Mouse (Mus musculus): ENCODE measurements around the gene Ttc3. TPM values are rescaled to one million over a fixed set of nuclear protein-coding genes. Genes with fewer than 3 reads are reported as not detected.

The Ttc3 gene
- polyA plus RNA-seq, 1 experiment from 2014 or later, result 920 TPM

GRCm38 (mm10) chr16:94356046-94356445 lies 14.4 kb upstream of the Ttc3 start:
- 76% methylated on average over 7 of the region's 7 CpGs for WGBS

GRCm38 (mm10) chr16:94356776-94357494 lies 13.5 kb upstream of the Ttc3 start:
- H3K9ac ChIP-seq (ENCODE audit: low read depth, low read length), result no peak overlapping the region
- H3K4me2 ChIP-seq (ENCODE audit: low read length), result no peak overlapping the region
- no peak for ATAC-seq
- peaks cover 2% of the 10 kb centered on the region for H3K4me1 ChIP-seq (ENCODE audit: control insufficient read depth, insufficient read depth, low read depth, low read length)
- 0 out of 2 replicates have a peak, but pooled peaks cover 3% of the 10 kb centered on the region for H3K27me3 ChIP-seq (replicated peaks; ENCODE audit: control insufficient read depth, insufficient read depth, low read length)
- no peak overlapping the region for H3K27ac ChIP-seq (ENCODE audit: low read depth, low read length)
- 85% methylated on average over 11 of the region's 11 CpGs for WGBS
- H3K9me3 ChIP-seq (ENCODE audit: control insufficient read depth, low read length), result no peaks in the 10 kb centered on the region
- H3K36me3 ChIP-seq (ENCODE audit: control insufficient read depth, insufficient read depth, low read length), result no peaks in the 10 kb centered on the region
- no peak overlapping the region for H3K4me3 ChIP-seq (ENCODE audit: low read length)

More at GRCm38 (mm10) chr16:94356046-94356445, 14.4 kb upstream of the Ttc3 start:
- no peak overlapping the region for H3K4me3 ChIP-seq (ENCODE audit: low read length)
- H3K9ac ChIP-seq (ENCODE audit: low read depth, low read length), result no peak overlapping the region
- H3K36me3 ChIP-seq (ENCODE audit: control insufficient read depth, insufficient read depth, low read length), result no peaks in the 10 kb centered on the region
- H3K27me3 ChIP-seq (replicated peaks; ENCODE audit: control insufficient read depth, insufficient read depth, low read length), result 0 out of 2 replicates have a peak, but pooled peaks cover 3% of the 10 kb centered on the region
- H3K27ac ChIP-seq (ENCODE audit: low read depth, low read length), result no peak overlapping the region
- no peak for ATAC-seq
- no peaks in the 10 kb centered on the region for H3K9me3 ChIP-seq (ENCODE audit: control insufficient read depth, low read length)
- H3K4me2 ChIP-seq (ENCODE audit: low read length), result no peak overlapping the region
- no peaks in the 10 kb centered on the region for H3K4me1 ChIP-seq (ENCODE audit: control insufficient read depth, insufficient read depth, low read depth, low read length)

GRCm38 (mm10) chr16:94358091-94358490 lies 12.3 kb upstream of the Ttc3 start:
- H3K27me3 ChIP-seq (replicated peaks; ENCODE audit: control insufficient read depth, insufficient read depth, low read length), result 0 out of 2 replicates have a peak, but pooled peaks cover 3% of the 10 kb centered on the region
- H3K27ac ChIP-seq (ENCODE audit: low read depth, low read length), result no peak overlapping the region
- ATAC-seq, result no peak
- no peak overlapping the region for H3K9ac ChIP-seq (ENCODE audit: low read depth, low read length)
- H3K4me1 ChIP-seq (ENCODE audit: control insufficient read depth, insufficient read depth, low read depth, low read length), result peaks cover 6% of the 10 kb centered on the region
- no peaks in the 10 kb centered on the region for H3K36me3 ChIP-seq (ENCODE audit: control insufficient read depth, insufficient read depth, low read length)
- H3K4me2 ChIP-seq (ENCODE audit: low read length), result no peak overlapping the region
- WGBS, result 86% methylated on average over 3 of the region's 3 CpGs
- no peak overlapping the region for H3K4me3 ChIP-seq (ENCODE audit: low read length)
- H3K9me3 ChIP-seq (ENCODE audit: control insufficient read depth, low read length), result no peaks in the 10 kb centered on the region

GRCm38 (mm10) chr16:94360578-94361350 lies 9.7 kb upstream of the Ttc3 start:
- ATAC-seq, result no peak
- no peak overlapping the region for H3K4me2 ChIP-seq (ENCODE audit: low read length)

GRCm38 (mm10) chr16:94362174-94362873 lies 8.1 kb upstream of the Ttc3 start:
- ATAC-seq, result peak; percentile 86
- WGBS, result 38% methylated on average over 10 of the region's 10 CpGs
- H3K4me1 ChIP-seq (ENCODE audit: control insufficient read depth, insufficient read depth, low read depth, low read length), result peaks cover 6% of the 10 kb centered on the region
- H3K27me3 ChIP-seq (replicated peaks; ENCODE audit: control insufficient read depth, insufficient read depth, low read length), result no peaks in the 10 kb centered on the region
- no peak overlapping the region for H3K27ac ChIP-seq (ENCODE audit: low read depth, low read length)
- peak overlapping the region; percentile 33; the same call in 1 of the 2 replicates for H3K9ac ChIP-seq (ENCODE audit: low read depth, low read length)
- no peaks in the 10 kb centered on the region; the same call in 1 of the 2 replicates for H3K36me3 ChIP-seq (ENCODE audit: control insufficient read depth, insufficient read depth, low read length)
- H3K4me3 ChIP-seq (ENCODE audit: low read length), result no peak overlapping the region
- H3K9me3 ChIP-seq (ENCODE audit: control insufficient read depth, low read length), result no peaks in the 10 kb centered on the region
- H3K4me2 ChIP-seq (ENCODE audit: low read length), result no peak overlapping the region

More at GRCm38 (mm10) chr16:94360578-94361350, 9.7 kb upstream of the Ttc3 start:
- Histone ChIP-seq H3K27me3 (replicated peaks; ENCODE audit: control insufficient read depth, insufficient read depth, low read length) (no peaks in the 10 kb centered on the region), H3K4me1 (ENCODE audit: control insufficient read depth, insufficient read depth, low read depth, low read length) (peaks cover 6% of the 10 kb centered on the region), H3K9ac (ENCODE audit: low read depth, low read length) (no peak overlapping the region), H3K27ac (ENCODE audit: low read depth, low read length) (no peak overlapping the region), H3K36me3 (ENCODE audit: control insufficient read depth, insufficient read depth, low read length) (no peaks in the 10 kb centered on the region; the same call in 1 of the 2 replicates), H3K4me3 (ENCODE audit: low read length) (no peak overlapping the region), H3K9me3 (ENCODE audit: control insufficient read depth, low read length) (no peaks in the 10 kb centered on the region)
- WGBS, result 87% methylated on average over 13 of the region's 13 CpGs

- Histone ChIP-seq H3K4me2 (ENCODE audit: low read length) (no peak overlapping the region), H3K4me1 (ENCODE audit: control insufficient read depth, insufficient read depth, low read depth, low read length) (peaks cover 9% of the 10 kb centered on the region), H3K9ac (ENCODE audit: low read depth, low read length) (no peak overlapping the region), H3K4me3 (ENCODE audit: low read length) (no peak overlapping the region), H3K27ac (ENCODE audit: low read depth, low read length) (no peak overlapping the region), H3K9me3 (ENCODE audit: control insufficient read depth, low read length) (no peaks in the 10 kb centered on the region), H3K36me3 (ENCODE audit: control insufficient read depth, insufficient read depth, low read length) (no peaks in the 10 kb centered on the region; the same call in 1 of the 2 replicates), H3K27me3 (replicated peaks; ENCODE audit: control insufficient read depth, insufficient read depth, low read length) (no peaks in the 10 kb centered on the region)
- no peak for ATAC-seq
- 88% methylated on average over 4 of the region's 4 CpGs for WGBS
Measured at GRCm38 (mm10) chr16:94363814-94364213, 6.6 kb upstream of the Ttc3 start.

GRCm38 (mm10) chr16:94365435-94365834 lies 5.0 kb upstream of the Ttc3 start:
- no peak for ATAC-seq
- no peak overlapping the region for H3K9ac ChIP-seq (ENCODE audit: low read depth, low read length)
- H3K27ac ChIP-seq (ENCODE audit: low read depth, low read length), result no peak overlapping the region
- H3K36me3 ChIP-seq (ENCODE audit: control insufficient read depth, insufficient read depth, low read length), result no peaks in the 10 kb centered on the region; the same call in 1 of the 2 replicates
- no peak overlapping the region for H3K4me2 ChIP-seq (ENCODE audit: low read length)
- 89% methylated on average over 3 of the region's 3 CpGs for WGBS
- H3K9me3 ChIP-seq (ENCODE audit: control insufficient read depth, low read length), result no peaks in the 10 kb centered on the region
- H3K4me3 ChIP-seq (ENCODE audit: low read length), result no peak overlapping the region
- no peaks in the 10 kb centered on the region for H3K27me3 ChIP-seq (replicated peaks; ENCODE audit: control insufficient read depth, insufficient read depth, low read length)
- peaks cover 17% of the 10 kb centered on the region for H3K4me1 ChIP-seq (ENCODE audit: control insufficient read depth, insufficient read depth, low read depth, low read length)

DNA sequence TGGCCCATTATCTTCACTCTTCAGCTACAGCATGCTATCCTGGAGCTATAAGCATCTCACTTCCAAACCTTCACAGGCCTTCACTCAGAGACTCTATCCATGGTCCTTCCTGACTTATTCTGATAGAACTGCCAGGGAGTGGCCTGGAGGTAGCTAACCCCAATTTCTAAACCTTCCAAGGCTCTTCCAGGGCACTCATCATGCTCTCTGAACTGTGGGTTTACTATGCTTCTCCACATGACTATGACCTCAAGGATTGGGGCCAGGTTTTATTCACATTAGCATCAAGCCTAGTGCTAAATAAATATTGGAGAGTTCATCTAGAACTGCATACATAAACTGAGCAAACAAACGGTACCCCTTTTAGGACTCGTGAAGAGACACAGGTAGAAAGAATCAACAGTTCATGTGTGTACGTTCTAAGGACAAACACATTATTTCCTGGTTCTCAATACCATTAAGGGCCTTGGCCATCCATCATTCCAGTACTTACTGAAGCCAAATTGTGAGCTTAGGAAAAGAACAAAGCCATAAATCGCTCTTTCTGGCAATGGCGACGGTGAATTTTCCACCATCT lies 734 bp upstream of the Ttc3 start:
- ATAC-seq, result peak; percentile 1
- H3K4me1 ChIP-seq (ENCODE audit: control insufficient read depth, insufficient read depth, low read depth, low read length), result peaks cover 30% of the 10 kb centered on the region
- peak overlapping the region; percentile 89 for H3K4me3 ChIP-seq (ENCODE audit: low read length)
- H3K9ac ChIP-seq (ENCODE audit: low read depth, low read length), result peak overlapping the region; percentile 96
- H3K27me3 ChIP-seq (replicated peaks; ENCODE audit: control insufficient read depth, insufficient read depth, low read length), result no peaks in the 10 kb centered on the region
- H3K36me3 ChIP-seq (ENCODE audit: control insufficient read depth, insufficient read depth, low read length), result no peaks in the 10 kb centered on the region; the same call in 1 of the 2 replicates
- H3K9me3 ChIP-seq (ENCODE audit: control insufficient read depth, low read length), result no peaks in the 10 kb centered on the region
- WGBS, result 9% methylated on average over 6 of the region's 6 CpGs
- H3K27ac ChIP-seq (ENCODE audit: low read depth, low read length), result peak overlapping the region; percentile 100
- H3K4me2 ChIP-seq (ENCODE audit: low read length), result peak overlapping the region; percentile 82
